Comparison of ENCODE assay signal across 13 mouse cellular contexts in the genomic region with DNA sequence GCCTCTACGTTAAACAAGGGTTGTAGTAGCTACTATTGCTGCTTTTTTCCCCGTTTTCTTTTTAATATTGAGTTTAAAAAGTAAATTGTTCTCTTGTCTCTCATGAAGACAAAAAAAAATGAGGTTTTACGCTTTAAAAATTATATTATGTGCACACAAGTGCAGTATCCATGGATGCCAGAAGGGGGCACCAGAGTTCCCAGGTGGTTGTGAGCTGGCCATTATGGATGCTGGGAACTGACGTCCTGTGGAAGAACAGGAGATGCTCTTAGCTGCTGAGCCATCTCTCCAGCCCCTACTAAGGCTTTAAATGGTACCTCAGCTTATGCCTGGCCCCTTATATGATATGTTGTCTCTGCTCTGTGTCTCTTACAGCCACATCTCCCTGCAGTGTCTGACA.
DNase-seq lines count a peak whose midpoint lies in the region; TF ChIP-seq lines count a peak whose summit lies in the region.
"Had no signal": no experiment of that assay in that cellular context is flagged by ENCODE, and none has a peak within 500 bp of the region (broad histone marks: within the 10 kb centered on the region; RNA-seq: fewer than 3 reads in every experiment).

No protein-coding gene starts in this region.

- TF ChIP-seq POLR2A in bone marrow macrophage, adult 2 months (IDR thresholded peaks at IDR 0.05; ENCODE audit: borderline replicate concordance, low read depth, low read length) = no peak

- no peaks in the 10 kb centered on the region for H3K4me1 ChIP-seq in bone marrow macrophage, adult 2 months (ENCODE audit: control insufficient read depth, insufficient read depth, low read length)
- H3K4me1 ChIP-seq: embryonic facial prominence, embryonic 13.5 days; forebrain, embryonic 13.5 days had no signal

- no peak overlapping the region for H3K4me3 ChIP-seq in left cerebral cortex, adult 2 months
- no peak overlapping the region for H3K4me3 ChIP-seq in bone marrow macrophage, adult 2 months (ENCODE audit: insufficient read depth, low read length)
- H3K4me3 ChIP-seq: embryonic facial prominence, embryonic 13.5 days; forebrain, embryonic 13.5 days had no signal

- intact Hi-C loops in left cerebral cortex, adult 2 months (cut with DNase I) = no loop called here

- DNase-seq in left cerebral cortex, adult 2 months (ENCODE audit: extremely low spot score in 1 of 2, low spot score in 2 of 2) = no peak
- no peak for DNase-seq in left cerebral cortex, adult 9 months (ENCODE audit: low spot score in 2 of 2)
- DNase-seq in 3T3-L1 (ENCODE audit: low read depth, low spot score) (peak; percentile 20), A20 (ENCODE audit: low read depth, low spot score) (peak; percentile 32)
- DNase-seq in embryo, embryonic 9.5 days (ENCODE audit: extremely low spot score) = no peak
- no peak for DNase-seq in layer of hippocampus, adult 9-10 months (ENCODE audit: low spot score)
- DNase-seq: adrenal gland, postnatal 25 days; cerebellum, adult 8-10 months; gastrocnemius, postnatal 14 days; kidney, postnatal 4 days had no signal

- no peak overlapping the region for H3K27ac ChIP-seq in left cerebral cortex, adult 2 months
- no peak overlapping the region for H3K27ac ChIP-seq in bone marrow macrophage, adult 2 months (ENCODE audit: insufficient read depth, low read depth, low read length)
- H3K27ac ChIP-seq: embryonic facial prominence, embryonic 13.5 days; forebrain, embryonic 13.5 days had no signal

- peak; percentile 46 for TF ChIP-seq CTCF in left cerebral cortex, adult 2 months (IDR thresholded peaks at IDR 0.05)
- TF ChIP-seq CTCF in bone marrow macrophage, adult 2 months (IDR thresholded peaks at IDR 0.05; ENCODE audit: low read depth, low read length) = peak; percentile 12; the same call in 1 of the 2 replicates

Comparison
In these comparisons a context has a peak if more than half of its experiments do, and no peak if none do; other contexts are left out.
1. DNase-seq: peak in 3T3-L1 (single experiment) and A20 (single experiment); none in left cerebral cortex, adult 2 months (0 of 2), left cerebral cortex, adult 9 months (0 of 2), embryo, embryonic 9.5 days (single experiment) and layer of hippocampus, adult 9-10 months (single experiment).